Mouse (Mus musculus) lung, postnatal 0 days (tissue): ENCODE results near the gene Tfap2c.

ENCODE experiments used
- CTCF ChIP-seq: IDR thresholded peaks from 2 replicates; pipeline ENCODE4 v1.5.1; 2016; ENCODE audit warnings: antibody characterized with exemption, mild to moderate bottlenecking
- EP300 ChIP-seq: IDR thresholded peaks from 2 replicates; pipeline ENCODE4 v1.6.1; 2016; ENCODE audit warnings: antibody characterized with exemption, mild to moderate bottlenecking, control low read depth

DNA sequence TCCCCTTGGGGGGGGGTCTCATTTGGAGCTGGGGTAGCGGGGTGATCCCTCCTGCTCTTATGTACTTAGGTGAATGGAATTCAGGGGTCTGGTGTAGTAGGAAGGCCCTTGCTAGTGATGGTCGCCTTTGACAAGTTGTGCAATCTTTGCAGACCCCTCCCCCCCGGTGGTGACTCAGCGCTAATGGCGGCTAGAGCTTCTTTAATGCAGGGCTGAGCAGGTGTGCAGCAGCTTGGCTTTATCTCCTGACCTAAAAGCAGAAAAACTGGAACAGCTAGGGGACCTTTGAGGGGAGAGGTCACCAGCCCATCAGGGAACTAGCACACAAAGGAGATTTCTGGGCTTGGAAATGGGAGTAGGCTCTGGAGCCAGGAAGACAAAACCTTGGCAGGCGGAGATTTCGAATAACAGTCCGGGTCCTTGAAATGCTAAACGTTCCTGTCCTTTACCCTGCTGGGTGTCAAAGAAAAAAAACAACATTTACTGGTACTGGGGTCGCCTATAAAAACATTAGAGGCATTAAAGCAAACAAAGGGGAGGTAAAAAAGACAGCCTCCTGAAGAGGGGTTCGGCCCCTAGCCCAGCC is 32.9 kb upstream of the Tfap2c start:
- TF ChIP-seq CTCF (no peak), EP300 (no peak)
